Mouse (Mus musculus) layer of hippocampus, adult 11-12 months (tissue): ENCODE results near the gene Hbb-bh1.
A peak's percentile ranks its signal among the peaks of the same experiment; 100 is the strongest.
"Not testable (repeated sequence)": the region's sequence is repeated elsewhere in the genome, so short reads cannot be mapped to it uniquely, and the experiment has no call there.

Experiments used
- DNase-seq: peaks from one replicate; pipeline ENCODE4 v3.0.0; 2022; ENCODE audit warnings: low spot score

Gene Hbb-bh1

GRCm38 (mm10) chr7:103812174-103812573 is 30.8 kb downstream of the Hbb-bh1 start:
- no peak for DNase-seq

- DNase-seq, result no peak
Measured at GRCm38 (mm10) chr7:103811223-103811845, 31.6 kb downstream of the Hbb-bh1 start.

- DNase-seq, result no peak
Measured at GRCm38 (mm10) chr7:103810746-103811145, 32.2 kb downstream of the Hbb-bh1 start.

GRCm38 (mm10) chr7:103810296-103810695 is 32.7 kb downstream of the Hbb-bh1 start:
- DNase-seq, result no peak

- DNase-seq, result no peak
Measured at GRCm38 (mm10) chr7:103809801-103810155, 33.2 kb downstream of the Hbb-bh1 start.

GRCm38 (mm10) chr7:103808971-103809800 is 33.8 kb downstream of the Hbb-bh1 start:
- DNase-seq, result no peak

GRCm38 (mm10) chr7:103808120-103808519 is 34.8 kb downstream of the Hbb-bh1 start:
- not testable (repeated sequence) for DNase-seq

GRCm38 (mm10) chr7:103806856-103807255 is 36.1 kb downstream of the Hbb-bh1 start:
- DNase-seq, result peak; percentile 10

- DNase-seq, result no peak
Measured at GRCm38 (mm10) chr7:103792669-103793388, 50.1 kb downstream of the Hbb-bh1 start.

GRCm38 (mm10) chr7:103791721-103792120 is 51.2 kb downstream of the Hbb-bh1 start, which contains the start of gene Olfr67:
Gene Olfr67 (minus strand): TSS chr7:103791821.
- no peak for DNase-seq
